Mouse (Mus musculus) olfactory bulb, adult 2 months (tissue): ENCODE data around the gene Efnb1.

Experiments
- CTCF ChIP-seq: fragments of 200-500 bp; IDR thresholded peaks from 2 replicates; pipeline ENCODE4 v1.5.1; 2012; ENCODE audit warnings: low read depth, mild to moderate bottlenecking, low read length, moderate library complexity; ENCODE audit not compliant: insufficient read depth
- POLR2A ChIP-seq: fragments of 200-500 bp; IDR thresholded peaks from 2 replicates; pipeline ENCODE4 v1.6.1; 2012; ENCODE audit warnings: mild to moderate bottlenecking, low read depth, low read length, moderate library complexity; ENCODE audit not compliant: insufficient read depth

DNA sequence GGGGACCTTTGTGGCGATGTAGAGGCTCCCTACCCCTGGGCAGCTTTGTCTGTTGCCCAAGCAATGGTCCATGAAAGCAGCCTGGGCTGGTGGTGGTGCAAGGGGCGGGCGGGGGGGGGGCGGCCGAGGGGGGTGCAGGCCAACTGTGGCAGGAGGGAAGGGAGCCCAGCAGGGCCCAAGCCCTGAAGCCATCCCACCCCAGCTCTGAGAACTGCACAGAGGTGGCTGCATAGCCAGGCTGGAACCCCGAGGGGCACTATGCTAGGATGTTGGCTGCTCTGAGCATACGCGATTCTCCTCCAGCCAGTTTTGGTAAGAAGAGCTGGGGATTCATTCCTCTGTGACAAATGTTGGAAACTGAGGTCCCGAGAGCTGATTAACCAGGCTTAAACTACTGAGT lies 62.6 kb downstream of the Efnb1 start:
- TF ChIP-seq CTCF = no peak
- TF ChIP-seq POLR2A = no peak
